Mouse (Mus musculus) erythroblast, embryonic 14.5 days (primary cell): ENCODE results near the gene Drd4. TPM values are rescaled to one million over a fixed set of nuclear protein-coding genes. Genes with fewer than 3 reads are reported as not detected.

Experiments used
- H3K27me3 ChIP-seq: 2 replicates; pipeline ENCODE4 v1.6.1; 2012; ENCODE audit warnings: inconsistent platforms; ENCODE audit not compliant: control insufficient read depth
- H3K36me3 ChIP-seq: 2 replicates; pipeline ENCODE4 v1.6.1; 2012; ENCODE audit warnings: mild to moderate bottlenecking, inconsistent platforms; ENCODE audit not compliant: control insufficient read depth
- H3K4me1 ChIP-seq: 2 replicates; pipeline ENCODE4 v1.6.1; 2012; ENCODE audit warnings: inconsistent platforms; ENCODE audit not compliant: control insufficient read depth
- H3K4me3 ChIP-seq: replicated peaks from 2 replicates; pipeline ENCODE3; 2012; ENCODE audit warnings: moderate library complexity, mild to moderate bottlenecking, inconsistent platforms
- H3K9me3 ChIP-seq: 2 replicates; pipeline ENCODE4 v1.6.1; 2012; ENCODE audit warnings: low read length, inconsistent platforms, mixed read lengths; ENCODE audit not compliant: control insufficient read depth
- GATA1 ChIP-seq: IDR thresholded peaks from 2 replicates; pipeline ENCODE4 v1.6.1; 2012; ENCODE audit warnings: low read length, inconsistent platforms, mixed read lengths
- TAL1 ChIP-seq: IDR thresholded peaks from 3 replicates; pipeline ENCODE4 v1.6.1; 2012; ENCODE audit warnings: low read length, inconsistent platforms, mixed read lengths
- polyA plus RNA-seq: library from polyadenylated mRNA; stranded (reverse); fragments of >175 nt; gene quantifications from 2 replicates; pipeline ENCODE4 v1.2.3, GENCODE M21; 2012

Drd4 gene
- polyA plus RNA-seq, 1 experiment: not detected

GRCm38 (mm10) chr7:141340023-141340422 is 48.2 kb downstream of the Drd4 start:
- peaks cover 21% of the 10 kb centered on the region for H3K4me1 ChIP-seq
- H3K4me3 ChIP-seq: no peak overlapping the region
- TF ChIP-seq TAL1: no peak
- no peak for TF ChIP-seq GATA1
- peaks cover 10% of the 10 kb centered on the region for H3K27me3 ChIP-seq
- H3K9me3 ChIP-seq: no peaks in the 10 kb centered on the region
- H3K36me3 ChIP-seq: peaks cover 11% of the 10 kb centered on the region

GRCm38 (mm10) chr7:141340476-141340875 is 48.7 kb downstream of the Drd4 start:
- no peak for TF ChIP-seq TAL1
- no peak for TF ChIP-seq GATA1
- H3K36me3 ChIP-seq: peaks cover 9% of the 10 kb centered on the region
- peaks cover 21% of the 10 kb centered on the region for H3K4me1 ChIP-seq
- peaks cover 10% of the 10 kb centered on the region for H3K27me3 ChIP-seq
- H3K9me3 ChIP-seq: no peaks in the 10 kb centered on the region
- no peak overlapping the region for H3K4me3 ChIP-seq

GRCm38 (mm10) chr7:141341689-141342226 is 50.0 kb downstream of the Drd4 start:
- Histone ChIP-seq H3K4me3 (no peak overlapping the region), H3K36me3 (no peaks in the 10 kb centered on the region), H3K27me3 (peaks cover 10% of the 10 kb centered on the region), H3K4me1 (peaks cover 21% of the 10 kb centered on the region), H3K9me3 (no peaks in the 10 kb centered on the region)
- TF ChIP-seq TAL1: no peak

- TF ChIP-seq TAL1: no peak
- TF ChIP-seq GATA1: no peak
- Histone ChIP-seq H3K4me3 (no peak overlapping the region), H3K9me3 (no peaks in the 10 kb centered on the region), H3K36me3 (no peaks in the 10 kb centered on the region), H3K27me3 (peaks cover 10% of the 10 kb centered on the region), H3K4me1 (peaks cover 12% of the 10 kb centered on the region)
Observed at GRCm38 (mm10) chr7:141343230-141343629, 51.4 kb downstream of the Drd4 start.

- H3K4me3 ChIP-seq: no peak overlapping the region
- TF ChIP-seq TAL1: no peak
- TF ChIP-seq GATA1: no peak
- peaks cover 7% of the 10 kb centered on the region for H3K4me1 ChIP-seq
- peaks cover 8% of the 10 kb centered on the region for H3K27me3 ChIP-seq
- no peaks in the 10 kb centered on the region for H3K36me3 ChIP-seq
- no peaks in the 10 kb centered on the region for H3K9me3 ChIP-seq
Observed at GRCm38 (mm10) chr7:141343696-141344095, 51.9 kb downstream of the Drd4 start.

GRCm38 (mm10) chr7:141344787-141345186 is 53.0 kb downstream of the Drd4 start:
- H3K9me3 ChIP-seq: no peaks in the 10 kb centered on the region
- H3K27me3 ChIP-seq: peaks cover 4% of the 10 kb centered on the region
- H3K36me3 ChIP-seq: no peaks in the 10 kb centered on the region
- no peaks in the 10 kb centered on the region for H3K4me1 ChIP-seq
- TF ChIP-seq GATA1 (no peak), TAL1 (no peak)
- no peak overlapping the region for H3K4me3 ChIP-seq

Other genes starting within 250 kb of the Drd4 start
- gene B4galnt4, start 230.9 kb upstream of the Drd4 start, polyA plus RNA-seq: 0.03 and 0.15 TPM in 2 replicates
- gene Pkp3, start 213.8 kb upstream of the Drd4 start, polyA plus RNA-seq: 0.03 and 0.05 TPM in 2 replicates
- gene Sigirr, start 191.4 kb upstream of the Drd4 start, polyA plus RNA-seq: 0.16 and 0.19 TPM in 2 replicates
- gene Ano9, start 174.2 kb upstream of the Drd4 start, polyA plus RNA-seq: not detected in 2 replicates
- gene Ptdss2, start 169.6 kb upstream of the Drd4 start, polyA plus RNA-seq: 148 and 156 TPM in 2 replicates
- gene Rnh1, start 119.1 kb upstream of the Drd4 start, polyA plus RNA-seq: 0.48 and 1.5 TPM in 2 replicates
- gene Hras, start 98.0 kb upstream of the Drd4 start, polyA plus RNA-seq: 34.0 and 43.9 TPM in 2 replicates
- gene Lrrc56, start 97.8 kb upstream of the Drd4 start, polyA plus RNA-seq: 19.2 and 22.6 TPM in 2 replicates
- 0.28 and 0.51 TPM in 2 replicates for gene Lmntd2, start 77.9 kb upstream of the Drd4 start, polyA plus RNA-seq
- gene Rassf7, start 76.1 kb upstream of the Drd4 start, polyA plus RNA-seq: 7.3 and 10.7 TPM in 2 replicates
- gene Phrf1, start 63.2 kb upstream of the Drd4 start, polyA plus RNA-seq: 19.7 and 20.3 TPM in 2 replicates
- 2.2 and 2.9 TPM in 2 replicates for gene Irf7, start 25.5 kb upstream of the Drd4 start, polyA plus RNA-seq
- not detected in 2 replicates for gene Cdhr5, start 15.2 kb upstream of the Drd4 start, polyA plus RNA-seq
- not detected in 2 replicates for gene Sct, start 12.9 kb upstream of the Drd4 start, polyA plus RNA-seq
- 7.6 and 8.1 TPM in 2 replicates for gene Deaf1, start 35.7 kb downstream of the Drd4 start, polyA plus RNA-seq
- gene Tmem80, start 35.7 kb downstream of the Drd4 start, polyA plus RNA-seq: 4.6 TPM in 2 replicates
- gene Eps8l2, start 46.9 kb downstream of the Drd4 start, polyA plus RNA-seq: 0.05 and 0.09 TPM in 2 replicates
- 53.1 and 91.9 TPM in 2 replicates for gene Taldo1, start 100.2 kb downstream of the Drd4 start, polyA plus RNA-seq
- 0.16 and 0.42 TPM in 2 replicates for gene Gatd1, start 122.1 kb downstream of the Drd4 start, polyA plus RNA-seq
- not detected in 2 replicates for gene Cend1, start 137.5 kb downstream of the Drd4 start, polyA plus RNA-seq
- 0.70 and 0.97 TPM in 2 replicates for gene Slc25a22, start 145.9 kb downstream of the Drd4 start, polyA plus RNA-seq
- 5.6 and 9.3 TPM in 2 replicates for gene Pidd1, start 152.0 kb downstream of the Drd4 start, polyA plus RNA-seq
- gene Rplp2, start 155.4 kb downstream of the Drd4 start, polyA plus RNA-seq: 584 and 1,051 TPM in 2 replicates
- 3.0 and 3.4 TPM in 2 replicates for gene Pnpla2, start 163.2 kb downstream of the Drd4 start, polyA plus RNA-seq
- 0.06 and 0.12 TPM in 2 replicates for gene Cracr2b, start 169.1 kb downstream of the Drd4 start, polyA plus RNA-seq
- 1.0 and 1.1 TPM in 2 replicates for gene Cd151, start 175.4 kb downstream of the Drd4 start, polyA plus RNA-seq
- gene Polr2l, start 183.1 kb downstream of the Drd4 start, polyA plus RNA-seq: 15.4 and 17.1 TPM in 2 replicates
- 0.31 and 0.46 TPM in 2 replicates for gene Tspan4, start 183.2 kb downstream of the Drd4 start, polyA plus RNA-seq
- 1.7 and 2.6 TPM in 2 replicates for gene Chid1, start 247.9 kb downstream of the Drd4 start, polyA plus RNA-seq